Mouse (Mus musculus) heart, embryonic 10.5 days (tissue): ENCODE results near the gene Tex30. TPM values are rescaled to one million over a fixed set of nuclear protein-coding genes. Genes with fewer than 3 reads are reported as not detected.
"Not testable (repeated sequence)": the region's sequence is repeated elsewhere in the genome, so short reads cannot be mapped to it uniquely, and the experiment has no call there.

Experiments used
- DNase-seq: peaks from one replicate; pipeline ENCODE4 v3.0.0-alpha.2; 2017; ENCODE audit warnings: low spot score
- H3K27ac ChIP-seq: fragments of 300-500 bp; sonication (generic); 2 replicates; pipeline ENCODE4 v1.5.1; 2016; ENCODE audit warnings: mild to moderate bottlenecking
- H3K27me3 ChIP-seq: fragments of 300-500 bp; sonication (generic); 2 replicates; pipeline ENCODE4 v1.6.1; 2016; ENCODE audit warnings: mild to moderate bottlenecking; ENCODE audit not compliant: poor library complexity, insufficient read depth, severe bottlenecking
- H3K36me3 ChIP-seq: fragments of 300-500 bp; sonication (generic); 2 replicates; pipeline ENCODE4 v1.6.1; 2016; ENCODE audit warnings: mild to moderate bottlenecking, moderate library complexity
- H3K4me1 ChIP-seq: fragments of 300-500 bp; sonication (generic); 2 replicates; pipeline ENCODE4 v1.6.1; 2016; ENCODE audit warnings: mild to moderate bottlenecking
- H3K4me3 ChIP-seq: fragments of 300-500 bp; sonication (generic); 2 replicates; pipeline ENCODE4 v1.5.1; 2016; ENCODE audit warnings: mild to moderate bottlenecking, moderate library complexity
- H3K9me3 ChIP-seq: fragments of 300-500 bp; sonication (generic); 2 replicates; pipeline ENCODE4 v1.6.1; 2016; ENCODE audit warnings: mild to moderate bottlenecking, moderate library complexity
- WGBS: fragments of 180-500 bp; shearing (Covaris S2); methylation state at CpG from one replicate; pipeline ENCODE4 v1.1.7; 2016; 5-methylcytosine and 5-hydroxymethylcytosine counted together
- polyA plus RNA-seq: library from polyadenylated mRNA; unstranded; fragments of >200 nt; fragmentation: Nextera tagmentation; extraction: Ambion mirVana; gene quantifications from 2 replicates; pipeline ENCODE4 v1.2.1, GENCODE M21; 2016

The Tex30 gene
- polyA plus RNA-seq, 1 experiment from 2014 or later, result 106 TPM

DNA sequence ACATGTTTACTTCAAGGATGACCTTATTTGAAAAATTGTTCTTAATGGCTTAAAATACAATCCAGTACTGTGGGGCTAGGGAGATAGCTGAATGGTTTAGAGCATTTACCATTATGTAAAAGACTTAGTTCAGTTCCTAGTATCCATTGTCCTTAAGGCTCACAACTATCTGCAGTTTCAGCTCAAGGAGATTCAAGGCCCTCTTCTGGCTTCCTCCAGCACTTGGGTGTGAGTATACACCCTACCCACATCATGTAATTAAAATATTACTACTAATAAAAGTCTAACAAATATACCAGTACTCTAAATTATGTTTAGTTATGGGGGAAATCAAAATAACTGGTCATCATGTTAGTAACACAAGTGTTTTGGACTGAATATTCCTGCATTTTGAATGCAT lies 15.3 kb upstream of the Tex30 start:
- peaks cover 5% of the 10 kb centered on the region; the same call in 1 of the 2 replicates for H3K4me1 ChIP-seq
- H3K9me3 ChIP-seq, result no peaks in the 10 kb centered on the region
- H3K36me3 ChIP-seq, result peaks cover 36% of the 10 kb centered on the region
- DNase-seq, result no peak
- no peaks in the 10 kb centered on the region for H3K27me3 ChIP-seq
- peak overlapping the region; percentile 76 for H3K4me3 ChIP-seq
- H3K27ac ChIP-seq, result peak overlapping the region; percentile 97; the same call in 1 of the 2 replicates

DNA sequence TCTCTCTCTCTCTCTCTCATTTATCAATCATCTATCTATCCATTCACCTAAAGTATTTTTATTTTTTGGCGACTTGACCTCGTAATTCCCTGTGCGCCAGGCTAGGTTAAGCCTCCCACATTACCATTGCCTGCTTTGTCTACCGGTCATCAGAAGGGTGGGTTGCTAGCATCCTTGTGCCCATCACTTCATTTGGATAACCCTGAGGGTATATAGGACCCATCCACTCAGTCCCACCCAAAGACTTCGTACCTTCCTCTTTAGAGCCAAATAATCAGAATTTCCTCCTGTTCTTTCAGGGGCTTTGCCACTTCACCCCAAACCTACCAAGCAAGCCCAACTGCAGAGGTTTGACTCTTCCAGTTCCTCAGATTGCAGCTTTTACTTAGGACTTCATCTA lies 698 bp upstream of the Tex30 start:
- peak overlapping the region; percentile 95 for H3K27ac ChIP-seq
- 19% methylated on average over 5 of the region's 5 CpGs for WGBS
- H3K4me1 ChIP-seq, result peaks cover 4% of the 10 kb centered on the region; the same call in 1 of the 2 replicates
- H3K4me3 ChIP-seq, result peak overlapping the region; percentile 87
- DNase-seq, result no peak
- H3K9me3 ChIP-seq, result no peaks in the 10 kb centered on the region
- no peaks in the 10 kb centered on the region for H3K27me3 ChIP-seq
- peaks cover 35% of the 10 kb centered on the region for H3K36me3 ChIP-seq

DNA sequence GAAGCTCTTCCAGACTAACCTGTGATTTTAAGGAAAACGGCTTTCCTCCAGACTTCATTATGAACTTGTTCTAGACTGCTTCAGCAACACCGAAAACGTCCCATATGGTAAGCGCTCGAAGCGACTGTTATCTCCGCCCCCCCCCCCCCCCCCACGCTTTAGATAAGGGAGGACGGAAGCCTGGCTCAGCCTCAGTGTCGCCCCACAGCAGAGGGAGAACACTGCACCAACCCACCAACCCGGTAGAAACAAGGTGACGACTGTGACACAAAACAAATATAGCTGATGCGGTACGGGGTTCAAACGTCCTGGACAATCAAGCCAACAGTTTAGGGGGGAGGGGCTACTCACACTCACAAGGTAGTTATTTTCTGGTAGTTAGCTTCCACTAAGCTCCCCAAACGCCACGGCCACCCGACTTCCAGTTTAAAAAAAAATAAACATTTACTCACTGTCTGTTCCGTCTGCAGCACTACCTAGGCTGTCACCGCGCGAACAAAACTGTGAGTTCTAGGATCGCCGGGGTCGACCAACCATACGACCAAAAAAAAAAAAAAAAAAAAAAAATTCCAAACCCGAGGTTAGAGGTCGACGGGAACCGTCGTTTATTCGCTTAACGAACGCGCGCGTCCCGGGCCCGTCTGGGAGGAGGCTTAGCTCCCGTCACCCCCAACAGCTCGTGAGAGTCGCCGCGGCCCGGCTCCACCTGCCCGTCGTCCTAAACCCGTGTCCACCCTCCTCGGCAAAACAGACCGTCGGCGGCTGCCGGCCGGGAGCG lies 604 bp downstream of the Tex30 start:
- peak overlapping the region; percentile 95 for H3K27ac ChIP-seq
- DNase-seq, result peak; percentile 85

DNA sequence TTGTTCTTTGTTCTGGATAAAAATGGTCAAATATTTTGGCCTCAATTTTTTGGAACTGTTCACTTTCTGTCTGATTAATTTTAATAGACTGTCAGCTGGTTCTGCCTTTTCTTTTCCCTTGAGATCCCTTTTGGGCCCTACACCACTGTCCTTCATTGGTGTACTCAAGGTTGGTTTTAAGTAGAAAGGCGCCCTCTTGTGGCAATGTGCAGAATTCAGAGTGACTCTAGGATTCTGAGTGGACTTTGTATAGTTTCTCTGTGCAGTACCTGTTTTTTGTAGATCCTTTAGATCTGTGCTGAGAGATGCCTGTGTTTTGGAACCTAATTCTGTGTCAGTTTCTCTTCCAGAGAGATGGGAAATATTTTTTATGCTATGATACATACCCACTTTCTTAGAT lies 37.6 kb downstream of the Tex30 start:
- no peak for DNase-seq
- no peaks in the 10 kb centered on the region for H3K4me1 ChIP-seq
- 0% methylated on average over 1 of the region's 1 CpGs for WGBS
- no peak overlapping the region for H3K27ac ChIP-seq
- H3K27me3 ChIP-seq, result no peaks in the 10 kb centered on the region
- no peak overlapping the region for H3K4me3 ChIP-seq
- H3K36me3 ChIP-seq, result no peaks in the 10 kb centered on the region
- no peaks in the 10 kb centered on the region for H3K9me3 ChIP-seq

More for the DNA sequence above, 604 bp downstream of the Tex30 start:
- WGBS, result under 1% methylated on average over 55 of the region's 55 CpGs
- peaks cover 35% of the 10 kb centered on the region for H3K36me3 ChIP-seq
- peaks cover 4% of the 10 kb centered on the region; the same call in 1 of the 2 replicates for H3K4me1 ChIP-seq
- H3K9me3 ChIP-seq, result no peaks in the 10 kb centered on the region
- peak overlapping the region; percentile 87 for H3K4me3 ChIP-seq
- no peaks in the 10 kb centered on the region for H3K27me3 ChIP-seq

DNA sequence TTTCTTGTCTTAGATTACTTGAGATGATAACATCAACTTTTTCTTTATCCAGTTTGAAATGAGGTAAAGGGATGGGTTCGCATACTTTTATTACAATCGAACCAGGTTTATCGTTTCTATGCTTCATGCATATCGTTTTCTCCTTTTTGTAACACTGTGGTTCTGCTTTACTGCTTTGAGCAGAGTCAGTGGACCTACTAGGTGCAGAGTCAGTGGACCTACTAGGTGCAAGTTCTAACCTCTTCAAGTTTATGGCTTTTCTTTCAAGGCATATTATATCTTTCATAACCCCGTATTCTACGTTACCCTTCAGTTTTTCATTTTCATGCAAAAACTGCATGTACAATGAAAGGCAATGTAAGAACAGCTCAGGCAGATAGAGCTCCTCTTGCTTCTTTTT lies 38.8 kb downstream of the Tex30 start:
- WGBS, result 92% methylated on average over 6 of the region's 6 CpGs
- Histone ChIP-seq H3K9me3 (no peaks in the 10 kb centered on the region), H3K27me3 (no peaks in the 10 kb centered on the region), H3K4me3 (no peak overlapping the region), H3K36me3 (no peaks in the 10 kb centered on the region), H3K27ac (no peak overlapping the region), H3K4me1 (no peaks in the 10 kb centered on the region)
- no peak for DNase-seq

DNA sequence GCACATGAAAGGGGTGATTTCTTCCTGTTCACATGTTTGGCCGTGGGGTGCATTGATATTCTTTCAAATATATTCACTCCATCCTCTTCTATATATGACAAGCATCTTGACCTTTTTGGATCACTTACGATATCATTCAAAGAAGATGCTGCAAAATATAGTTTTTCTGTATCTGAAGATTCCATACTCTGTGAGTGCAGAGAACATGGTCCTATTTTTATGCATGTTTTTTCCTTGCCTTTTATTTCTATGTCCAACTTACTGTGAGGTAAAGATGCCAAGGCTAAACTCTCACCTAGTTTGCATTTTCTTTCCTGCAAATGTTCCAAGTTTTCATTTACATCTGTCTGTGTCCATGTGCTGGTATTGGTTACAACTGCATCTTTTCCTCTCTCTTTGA lies 40.4 kb downstream of the Tex30 start, which contains the start of gene Gm8251:
TSS of gene Gm8251 (minus strand) at position 101 of the 400 bp plus-strand sequence.
- 80% methylated on average over 2 of the region's 2 CpGs for WGBS

DNA sequence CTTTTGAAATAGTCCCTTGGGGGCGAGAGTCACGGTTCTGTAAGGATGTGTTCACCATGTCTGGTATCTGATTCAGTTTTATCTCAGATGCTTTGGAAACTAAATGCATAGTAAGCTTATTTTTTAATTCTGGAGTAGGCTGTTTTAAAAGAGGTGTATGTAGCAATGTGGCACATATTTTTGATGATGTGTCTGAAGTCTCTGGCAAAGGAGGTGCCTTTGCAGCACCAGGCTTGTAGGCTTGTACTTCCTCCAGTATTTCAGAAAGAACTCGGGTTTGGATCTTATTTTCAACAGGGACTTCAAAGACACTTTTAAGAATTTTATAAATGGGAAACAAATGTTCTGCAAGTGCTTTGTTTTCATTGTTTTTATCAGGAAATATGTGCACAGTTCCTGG lies 44.4 kb downstream of the Tex30 start:
- H3K27me3 ChIP-seq, result no peaks in the 10 kb centered on the region
- H3K4me3 ChIP-seq, result no peak overlapping the region
- H3K36me3 ChIP-seq, result no peaks in the 10 kb centered on the region
- H3K9me3 ChIP-seq, result no peaks in the 10 kb centered on the region
- WGBS, result 77% methylated on average over 3 of the region's 3 CpGs
- DNase-seq, result no peak
- no peaks in the 10 kb centered on the region for H3K4me1 ChIP-seq
- no peak overlapping the region for H3K27ac ChIP-seq

More for the DNA sequence above, 40.4 kb downstream of the Tex30 start, which contains the start of gene Gm8251:
- no peak within 1 kb of the TSS for H3K4me3 ChIP-seq
- no peak for DNase-seq
- no peaks in the 10 kb centered on the region for H3K9me3 ChIP-seq
- H3K27me3 ChIP-seq, result no peaks in the 10 kb centered on the region
- H3K27ac ChIP-seq, result no peak within 1 kb of the TSS
- H3K4me1 ChIP-seq, result no peaks in the 10 kb centered on the region
- H3K36me3 ChIP-seq, result no peaks in the 10 kb centered on the region

DNA sequence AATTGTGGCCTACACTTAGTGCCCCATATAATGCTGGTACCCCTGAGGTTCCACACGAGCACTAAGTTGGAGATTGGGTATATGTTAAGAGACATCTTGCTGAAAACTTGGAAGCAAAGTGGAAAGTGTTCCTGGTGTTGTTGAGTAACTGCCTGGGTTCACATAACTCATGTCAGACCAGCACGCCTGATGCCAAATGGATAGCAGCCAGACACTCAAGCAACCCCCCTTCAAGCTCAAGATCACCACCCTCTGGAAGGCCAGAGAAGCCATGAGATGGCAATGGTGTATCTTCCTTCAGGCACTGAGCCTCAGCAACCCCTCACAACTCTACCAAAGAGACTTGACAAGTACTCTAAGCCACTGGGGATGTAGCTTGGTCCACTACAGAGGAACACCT lies 55.7 kb downstream of the Tex30 start:
- H3K9me3 ChIP-seq, result no peaks in the 10 kb centered on the region
- H3K4me1 ChIP-seq, result peaks cover 4% of the 10 kb centered on the region; the same call in 1 of the 2 replicates
- no peaks in the 10 kb centered on the region for H3K36me3 ChIP-seq
- H3K27ac ChIP-seq, result no peak overlapping the region
- no peaks in the 10 kb centered on the region for H3K27me3 ChIP-seq
- no peak for DNase-seq
- H3K4me3 ChIP-seq, result no peak overlapping the region
- WGBS, result 65% methylated on average over 2 of the region's 2 CpGs

DNA sequence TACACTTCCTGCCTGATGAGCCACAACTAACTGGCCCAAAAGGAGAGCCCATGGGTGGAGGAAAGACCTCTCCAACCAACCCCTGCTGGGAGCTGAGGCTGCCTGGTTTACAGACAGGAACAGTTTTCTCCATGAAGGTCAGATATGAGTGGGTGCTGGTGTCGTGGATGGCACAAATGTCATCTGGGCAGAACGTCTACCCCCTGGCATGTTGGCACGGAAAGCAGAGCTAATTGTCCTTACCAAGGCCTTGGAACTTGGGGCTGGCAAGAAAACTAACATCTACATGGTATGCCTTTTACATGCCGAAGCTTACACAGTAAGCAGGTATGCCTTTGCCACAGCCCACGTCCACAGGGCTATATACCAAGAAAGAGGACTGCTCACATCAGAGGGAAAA lies 56.6 kb downstream of the Tex30 start:
- not testable (repeated sequence) for H3K27ac ChIP-seq, H3K27me3 ChIP-seq, H3K4me3 ChIP-seq, H3K4me1 ChIP-seq, DNase-seq, H3K36me3 ChIP-seq, H3K9me3 ChIP-seq
- 81% methylated on average over 5 of the region's 5 CpGs for WGBS

DNA sequence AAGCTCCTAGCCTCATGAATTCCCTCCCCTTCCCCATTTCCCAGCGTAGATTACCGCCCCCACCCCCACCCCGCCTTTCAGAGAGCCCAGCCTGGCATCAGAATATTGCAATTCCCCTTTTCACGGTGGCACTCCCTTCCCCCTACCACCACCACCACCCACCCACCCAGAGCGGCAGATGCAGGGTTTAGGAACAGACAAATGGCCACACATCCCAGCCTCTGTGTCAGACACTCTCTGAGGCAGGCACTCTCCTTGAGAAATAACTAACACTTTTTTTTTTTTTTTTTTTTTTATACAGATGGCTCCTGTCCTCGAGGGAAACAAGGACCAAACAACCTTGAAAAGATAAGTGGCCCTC lies 59.7 kb downstream of the Tex30 start:
- Histone ChIP-seq H3K9me3 (no peaks in the 10 kb centered on the region), H3K4me3 (peak overlapping the region; percentile 62), H3K27me3 (no peaks in the 10 kb centered on the region), H3K27ac (peak overlapping the region; percentile 79), H3K4me1 (peaks cover 4% of the 10 kb centered on the region; the same call in 1 of the 2 replicates), H3K36me3 (no peaks in the 10 kb centered on the region)
- 3% methylated on average over 6 of the region's 6 CpGs for WGBS
- DNase-seq, result no peak

DNA sequence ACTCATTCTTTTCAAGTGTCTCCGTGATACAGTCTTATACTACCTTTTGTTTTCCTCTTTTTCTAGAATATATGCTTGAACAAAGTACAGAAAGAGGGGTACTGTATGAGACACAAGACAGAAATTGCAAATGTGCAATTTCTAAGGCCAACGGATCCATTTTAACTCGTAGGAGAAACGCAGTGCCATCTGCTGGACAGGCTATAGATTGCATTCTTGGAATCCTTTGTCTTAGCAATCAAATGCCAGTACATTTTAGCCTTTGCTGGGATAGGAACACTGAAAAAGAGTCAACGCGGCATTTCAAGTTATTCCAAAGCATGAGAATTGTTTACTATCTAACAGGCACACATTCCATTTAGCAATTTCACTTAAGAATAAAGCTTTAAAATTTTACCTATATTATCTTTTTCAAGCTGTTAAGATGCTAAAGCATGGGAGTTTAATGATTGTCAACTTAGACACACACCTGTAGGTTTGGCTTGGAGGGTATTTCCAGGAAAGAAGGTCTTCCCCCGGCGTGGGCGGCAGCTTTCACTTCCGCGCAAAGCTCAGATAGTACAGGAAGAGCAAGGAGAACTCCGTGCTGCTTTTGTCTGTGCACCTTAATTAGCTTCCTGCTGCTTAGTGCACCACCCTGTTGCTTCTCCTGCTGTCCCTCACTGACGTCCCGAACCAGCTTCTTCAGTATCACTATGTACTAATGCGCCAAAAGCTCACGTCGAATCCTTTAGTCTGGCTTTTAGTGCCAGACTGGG lies 60.3 kb downstream of the Tex30 start:
- 2% methylated on average over 17 of the region's 17 CpGs for WGBS
- Histone ChIP-seq H3K36me3 (no peaks in the 10 kb centered on the region), H3K4me3 (peak overlapping the region; percentile 62), H3K27me3 (no peaks in the 10 kb centered on the region), H3K9me3 (no peaks in the 10 kb centered on the region), H3K4me1 (peaks cover 4% of the 10 kb centered on the region; the same call in 1 of the 2 replicates), H3K27ac (peak overlapping the region; percentile 79)
- no peak for DNase-seq
